Mouse (Mus musculus) naive thymus-derived CD4-positive, alpha-beta T cell, adult 2 months (primary cell): ENCODE measurements around the gene Pcsk5.

Source experiments
- DNase-seq: peaks from one replicate; pipeline ENCODE4 v3.0.0-alpha.2; 2011; ENCODE audit warnings: low read depth

Gene Pcsk5

DNA sequence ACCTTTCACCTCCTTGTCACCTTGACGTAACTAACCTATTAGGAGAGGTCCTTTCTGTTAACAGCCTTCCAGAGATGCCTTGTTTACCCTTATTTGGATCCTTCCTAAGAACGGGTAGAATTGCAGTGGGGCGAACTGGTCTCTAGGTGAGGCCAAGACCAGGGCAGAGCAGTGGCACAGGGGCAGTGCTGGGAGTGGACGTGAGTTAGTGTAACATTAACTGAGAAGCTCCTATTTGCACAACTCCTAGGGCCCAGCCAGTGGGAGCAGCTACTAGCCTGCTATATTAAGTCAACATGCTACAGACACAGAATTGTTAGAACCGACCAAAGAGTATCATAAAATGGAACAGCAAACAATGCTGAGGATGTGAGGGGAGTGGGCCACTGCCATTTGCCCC, 30.8 kb downstream of the Pcsk5 start:
- no peak for DNase-seq

GRCm38 (mm10) chr19:17800798-17801197, 36.6 kb downstream of the Pcsk5 start:
- no peak for DNase-seq

- DNase-seq: no peak
Observed at GRCm38 (mm10) chr19:17799419-17800185, 37.8 kb downstream of the Pcsk5 start.

GRCm38 (mm10) chr19:17793457-17793856, 44.0 kb downstream of the Pcsk5 start:
- no peak for DNase-seq

- no peak for DNase-seq
Observed at GRCm38 (mm10) chr19:17791485-17792052, 45.9 kb downstream of the Pcsk5 start.

DNA sequence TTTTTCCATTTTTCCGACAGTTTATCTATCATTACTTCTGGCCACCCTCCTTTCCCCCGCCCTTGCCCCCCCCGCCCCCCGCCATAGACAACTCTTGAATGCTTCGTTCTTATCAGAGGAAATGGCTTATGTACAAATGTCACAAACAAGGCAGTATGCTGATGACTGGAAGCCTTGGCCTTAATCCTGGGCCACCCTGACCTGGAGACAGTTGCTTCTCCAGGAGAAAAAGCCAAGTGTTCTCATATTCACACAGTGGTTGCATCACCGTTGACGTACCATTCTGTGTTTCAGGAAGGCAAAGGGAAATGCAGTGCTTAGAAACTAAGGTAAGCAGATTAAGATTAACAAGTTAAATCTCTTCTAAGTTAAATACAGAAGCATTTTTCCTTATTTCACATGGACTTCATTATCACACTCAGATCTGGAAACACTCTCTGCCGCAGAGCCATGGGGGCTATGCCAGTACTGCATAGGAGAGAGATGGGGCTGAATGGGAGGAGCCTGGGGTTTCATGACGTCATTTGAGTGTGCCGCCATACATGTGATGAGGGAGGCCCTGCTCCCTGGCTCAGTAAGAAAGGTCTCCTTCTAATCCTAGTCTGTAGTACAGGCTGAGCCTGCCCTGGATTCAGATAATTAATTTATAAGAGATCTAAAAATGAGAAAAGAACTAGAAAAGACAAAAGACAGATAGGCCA, 48.7 kb downstream of the Pcsk5 start:
- DNase-seq: no peak

DNA sequence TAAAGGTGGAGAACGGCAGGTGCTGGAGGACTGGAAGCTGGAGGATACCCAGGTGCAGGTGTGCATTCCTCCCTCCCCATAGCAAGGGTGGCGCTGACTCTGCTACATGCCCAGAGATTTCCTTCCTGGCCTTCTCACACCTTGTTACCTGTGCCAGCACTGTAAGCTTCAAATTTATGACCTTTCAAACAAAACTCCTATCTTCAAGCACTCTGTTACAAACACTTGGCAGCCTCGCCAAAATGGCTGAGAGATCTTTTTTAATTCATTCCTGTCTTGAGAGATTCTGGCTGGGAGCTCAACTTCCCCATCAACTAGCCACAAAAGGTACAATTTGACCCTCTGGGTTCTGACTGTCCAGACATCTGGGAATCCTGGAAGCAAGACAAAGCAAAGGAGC, 50.7 kb downstream of the Pcsk5 start:
- no peak for DNase-seq

- no peak for DNase-seq
Observed at GRCm38 (mm10) chr19:17784401-17785192, 52.8 kb downstream of the Pcsk5 start.

- DNase-seq: no peak
Observed at GRCm38 (mm10) chr19:17783231-17783630, 54.2 kb downstream of the Pcsk5 start.

DNA sequence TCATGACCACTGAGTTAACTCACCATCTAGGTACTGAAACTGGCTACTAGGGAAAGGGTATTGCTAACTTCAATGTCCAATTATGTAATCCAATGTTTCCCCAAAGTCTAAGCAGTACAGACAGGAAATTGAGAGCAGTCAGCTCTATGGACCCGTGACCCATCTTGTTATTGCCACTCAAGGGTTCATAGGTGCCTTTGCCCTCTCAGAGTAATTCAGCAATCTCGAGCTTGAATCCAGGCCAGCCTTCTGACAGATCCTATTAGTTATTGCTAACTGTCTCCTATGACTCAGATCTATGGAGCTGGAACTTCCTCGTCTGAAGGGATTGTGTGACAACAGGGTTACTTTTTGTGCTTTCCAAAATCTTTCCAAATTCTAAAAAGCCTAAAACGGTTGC, 56.1 kb downstream of the Pcsk5 start:
- DNase-seq: no peak

DNA sequence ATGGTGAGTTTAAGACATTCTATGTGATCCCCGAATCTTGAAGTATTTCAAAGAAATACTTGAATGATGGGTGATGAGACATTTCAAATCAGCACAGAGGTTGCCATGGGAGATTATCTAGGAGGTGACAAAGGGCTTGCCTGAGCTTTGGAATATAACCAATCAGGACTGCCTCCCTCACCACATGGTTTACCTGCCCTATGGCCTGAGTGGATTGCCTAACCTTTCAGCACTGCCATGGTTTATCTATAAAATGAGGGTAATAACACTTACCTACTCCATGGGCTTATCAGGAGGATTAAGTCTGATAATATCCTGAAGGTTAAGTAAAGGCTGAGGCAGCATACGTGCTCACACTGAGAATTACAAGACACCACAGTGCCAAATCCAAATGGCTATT, 61.5 kb downstream of the Pcsk5 start:
- no peak for DNase-seq

- no peak for DNase-seq
Observed at GRCm38 (mm10) chr19:17775097-17775496, 62.3 kb downstream of the Pcsk5 start.

DNA sequence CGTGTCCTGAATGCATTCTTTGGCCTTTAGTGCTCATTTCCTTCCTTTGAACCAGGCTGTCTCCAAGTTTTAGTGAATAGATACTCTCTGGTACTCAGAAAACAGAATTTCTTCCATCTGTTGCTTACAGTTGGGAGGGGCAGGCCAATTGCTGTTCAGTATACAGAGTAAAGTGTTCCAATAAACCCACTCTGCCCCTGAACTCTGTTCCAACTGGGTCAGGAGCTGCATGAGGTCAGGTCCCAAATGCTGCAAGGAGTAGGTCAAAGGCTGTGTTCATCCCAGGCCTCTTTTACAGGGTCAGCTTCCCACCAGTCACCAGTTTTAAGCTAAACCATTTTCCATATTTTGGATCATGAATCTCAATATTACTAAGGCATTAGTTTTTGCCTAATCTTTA, 63.4 kb downstream of the Pcsk5 start:
- no peak for DNase-seq

DNA sequence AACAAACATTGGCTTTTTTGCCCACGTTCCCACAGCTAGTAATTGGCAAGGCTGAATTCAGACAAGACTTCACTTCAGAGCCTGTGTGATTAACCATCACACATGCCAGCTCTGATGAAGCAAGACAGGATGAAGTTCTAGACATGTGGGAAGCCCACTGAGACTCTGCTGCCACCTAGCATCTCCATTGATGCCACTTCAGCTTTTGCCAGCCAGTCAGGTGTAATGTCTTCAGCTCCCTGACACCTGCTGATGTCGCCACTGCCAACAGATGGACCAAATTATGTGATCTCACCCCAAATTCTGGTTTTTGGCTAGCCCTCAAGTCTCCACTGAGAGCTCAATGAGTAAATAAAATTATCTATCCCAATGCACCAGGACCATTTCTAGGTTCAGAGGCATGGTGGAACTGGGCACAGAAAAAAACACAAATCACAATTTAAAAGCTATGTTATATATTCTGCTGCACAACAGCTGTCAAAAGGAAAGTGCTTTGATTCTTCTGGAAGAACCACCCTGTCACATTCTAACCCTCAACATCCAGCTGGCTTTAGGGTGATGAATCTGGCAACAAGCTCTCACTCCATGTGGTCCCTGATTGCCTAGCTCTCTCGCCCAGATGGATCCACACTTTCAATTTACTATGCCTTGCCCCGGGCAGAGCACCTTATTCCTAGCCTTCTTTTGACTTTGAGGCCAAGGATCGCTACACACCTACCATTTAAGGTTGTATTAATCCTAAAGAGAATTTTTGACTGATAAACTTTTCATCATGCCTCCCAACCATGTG, 67.6 kb downstream of the Pcsk5 start:
- DNase-seq: no peak

DNA sequence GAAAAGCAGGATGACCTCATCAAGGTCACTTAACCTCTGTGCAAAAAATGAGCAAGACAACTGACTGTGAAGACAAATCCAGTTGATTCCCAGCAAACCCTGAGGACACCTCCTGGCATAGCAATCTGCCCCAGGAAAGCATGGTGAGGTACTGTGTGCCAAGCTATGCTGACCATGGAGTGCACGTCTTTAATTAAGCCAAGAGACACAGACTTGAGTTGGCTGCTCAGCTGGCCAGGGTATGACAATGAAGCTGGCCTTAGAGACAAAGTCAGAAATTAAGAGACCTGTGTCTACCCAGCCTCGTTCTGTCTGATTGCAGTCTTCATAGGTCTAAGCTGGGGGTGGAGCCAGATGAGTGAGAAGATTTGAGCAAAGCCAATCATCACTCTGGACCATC, 72.4 kb downstream of the Pcsk5 start:
- no peak for DNase-seq

- DNase-seq: no peak
Observed at GRCm38 (mm10) chr19:17762740-17763139, 74.7 kb downstream of the Pcsk5 start.

- DNase-seq: no peak
Observed at GRCm38 (mm10) chr19:17761678-17762077, 75.8 kb downstream of the Pcsk5 start.

DNA sequence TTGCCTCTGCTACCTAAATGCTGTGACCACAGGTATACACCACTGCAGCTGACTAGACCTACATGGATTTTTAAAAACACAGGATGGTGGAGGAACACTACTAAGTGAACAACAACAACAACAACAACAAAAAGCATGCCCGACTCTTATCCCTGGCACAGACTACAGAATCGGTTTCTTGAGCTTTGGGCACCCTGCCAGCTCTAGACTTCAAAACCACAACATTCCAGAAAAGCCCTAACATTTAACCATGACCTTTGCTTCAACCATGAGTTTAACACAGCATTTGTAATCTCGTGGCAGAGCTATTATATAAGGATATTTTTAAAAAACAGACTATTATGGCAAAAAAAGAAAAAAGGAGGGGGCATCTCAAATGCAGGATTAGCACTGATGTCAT, 84.6 kb downstream of the Pcsk5 start:
- DNase-seq: no peak

- DNase-seq: no peak
Observed at GRCm38 (mm10) chr19:17748331-17748730, 89.1 kb downstream of the Pcsk5 start.

GRCm38 (mm10) chr19:17745380-17745779, 92.1 kb downstream of the Pcsk5 start:
- DNase-seq: no peak

GRCm38 (mm10) chr19:17744474-17745069, 92.9 kb downstream of the Pcsk5 start:
- no peak for DNase-seq
